Comparison of ENCODE assay signal across 10 mouse cellular contexts in the genomic region with DNA sequence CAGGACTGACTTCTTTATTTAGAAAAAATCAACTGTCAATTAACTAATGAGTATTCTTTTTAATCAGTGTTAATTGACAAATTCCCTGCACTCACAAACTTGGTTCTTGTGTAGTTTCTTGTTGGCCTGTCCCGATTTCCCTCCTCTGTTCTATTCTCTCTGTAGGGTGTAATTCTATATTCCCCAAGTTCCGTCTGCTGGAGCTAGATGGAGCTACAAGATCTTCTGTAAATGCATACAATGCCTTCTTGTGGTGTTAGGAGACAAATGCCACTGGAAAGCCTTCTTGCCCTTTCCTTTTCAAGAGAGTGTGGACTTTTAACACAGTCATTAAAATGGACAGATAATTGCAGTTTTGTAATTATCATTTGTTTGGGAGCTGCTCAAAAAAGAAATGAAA.
A peak's percentile ranks its signal among the peaks of the same experiment; 100 is the strongest.
DNase-seq lines count a peak whose midpoint lies in the region; ATAC-seq and TF ChIP-seq lines count a peak whose summit lies in the region.
"Had no signal": no experiment of that assay in that cellular context is flagged by ENCODE, and none has a peak within 500 bp of the region (broad histone marks: within the 10 kb centered on the region; RNA-seq: fewer than 3 reads in every experiment).

No protein-coding gene starts in this region.

- no peak for DNase-seq in heart, adult 2 months
- no peak for DNase-seq in heart, postnatal 36 days
- peak; percentile 82 for DNase-seq in lung, embryonic 14.5 days
- DNase-seq in lung, adult 18-20 months, result no peak
- DNase-seq in embryo, embryonic 10.5 days (ENCODE audit: low spot score), result peak; percentile 78
- peak; percentile 8 for DNase-seq in retina, adult 2 months (ENCODE audit: low read depth, low spot score)
- no peak for DNase-seq in urinary bladder, postnatal 14 days (ENCODE audit: low spot score)
- no peak for DNase-seq in gastrocnemius, postnatal 25 days

- no peaks in the 10 kb centered on the region for H3K79me2 ChIP-seq in heart, adult 2 months (replicated peaks; ENCODE audit: control insufficient read depth, insufficient read depth, low read length)

- peak; percentile 74 for TF ChIP-seq CTCF in heart, adult 2 months (IDR thresholded peaks at IDR 0.05)
- peak; percentile 81 for TF ChIP-seq CTCF in lung, embryonic 14.5 days (IDR thresholded peaks at IDR 0.05; ENCODE audit: low read depth)

- no peak for TF ChIP-seq POLR2A in heart, adult 2 months (IDR thresholded peaks at IDR 0.05; ENCODE audit: insufficient read depth, low read depth, low read length)

- H3K4me3 ChIP-seq in heart, adult 2 months, result no peak overlapping the region
- H3K4me3 ChIP-seq in lung, embryonic 14.5 days (ENCODE audit: low read depth, low read length), result no peak overlapping the region
- H3K4me3 ChIP-seq: embryonic facial prominence, embryonic 12.5 days; myocyte had no signal

- 37% methylated on average over 2 of the region's 2 CpGs for WGBS in heart, adult 2 months
- WGBS in lung, embryonic 14.5 days, result 12% methylated on average over 2 of the region's 2 CpGs

- TF ChIP-seq EP300 in heart, adult 2 months (IDR thresholded peaks at IDR 0.05; ENCODE audit: insufficient read depth, low read depth, low read length), result no peak

- no peak for ATAC-seq in lung, embryonic 14.5 days (ENCODE audit: insufficient read depth)

- no peak overlapping the region for H3K4me2 ChIP-seq in lung, embryonic 14.5 days
- H3K4me2 ChIP-seq: embryonic facial prominence, embryonic 12.5 days had no signal

- H3K4me1 ChIP-seq in heart, adult 2 months (ENCODE audit: control insufficient read depth, insufficient read depth, low read length), result peaks cover 2% of the 10 kb centered on the region
- H3K4me1 ChIP-seq in lung, embryonic 14.5 days (ENCODE audit: insufficient read depth), result peaks cover 8% of the 10 kb centered on the region

- no peak overlapping the region for H3K9ac ChIP-seq in heart, adult 2 months (ENCODE audit: low read depth, low read length)
- no peak overlapping the region for H3K9ac ChIP-seq in lung, embryonic 14.5 days
- H3K9ac ChIP-seq: embryonic facial prominence, embryonic 12.5 days had no signal

- intact Hi-C loops in heart, adult 2 months (cut with DNase I), result loop anchor here (5.0 kb wide), 2 partner anchors 42 to 548 kb away; no protein-coding TSS in a partner anchor
- intact Hi-C loops in heart, postnatal 36 days (cut with DNase I), result loop anchor here (2.0 to 10.0 kb wide), 2 partner anchors 740 to 774 kb away; no protein-coding TSS in a partner anchor

- H3K27me3 ChIP-seq in heart, adult 2 months (ENCODE audit: control insufficient read depth, insufficient read depth, low read length), result no peaks in the 10 kb centered on the region
- no peaks in the 10 kb centered on the region for H3K27me3 ChIP-seq in lung, embryonic 14.5 days (ENCODE audit: insufficient read depth, low read length)
- H3K27me3 ChIP-seq: embryonic facial prominence, embryonic 12.5 days had no signal

- H3K9me3 ChIP-seq in lung, embryonic 14.5 days (ENCODE audit: low read depth, low read length), result no peaks in the 10 kb centered on the region
- H3K9me3 ChIP-seq: embryonic facial prominence, embryonic 12.5 days had no signal

- no peak overlapping the region for H3K27ac ChIP-seq in heart, adult 2 months
- H3K27ac ChIP-seq in lung, embryonic 14.5 days (ENCODE audit: low read depth), result no peak overlapping the region
- H3K27ac ChIP-seq: embryonic facial prominence, embryonic 12.5 days had no signal

- H3K36me3 ChIP-seq in heart, adult 2 months (ENCODE audit: control insufficient read depth, insufficient read depth, low read length), result no peaks in the 10 kb centered on the region; the same call in 1 of the 2 replicates
- no peaks in the 10 kb centered on the region for H3K36me3 ChIP-seq in lung, embryonic 14.5 days (ENCODE audit: insufficient read depth)
- H3K36me3 ChIP-seq: embryonic facial prominence, embryonic 12.5 days had no signal

Comparison
In these comparisons a context has a peak if more than half of its experiments do, and no peak if none do; other contexts are left out.
1. DNase-seq: peak in lung, embryonic 14.5 days (single experiment), embryo, embryonic 10.5 days (single experiment) and retina, adult 2 months (single experiment); none in heart, adult 2 months (0 of 2), heart, postnatal 36 days (0 of 2), lung, adult 18-20 months (0 of 2), urinary bladder, postnatal 14 days (single experiment) and gastrocnemius, postnatal 25 days (single experiment).